Mouse (Mus musculus) erythroblast, embryonic 14.5 days (primary cell): ENCODE measurements around the gene Shisa6.

Experiments used
- GATA1 ChIP-seq: IDR thresholded peaks from 2 replicates; pipeline ENCODE4 v1.6.1; 2012; ENCODE audit warnings: low read length, inconsistent platforms, mixed read lengths
- TAL1 ChIP-seq: IDR thresholded peaks from 3 replicates; pipeline ENCODE4 v1.6.1; 2012; ENCODE audit warnings: low read length, inconsistent platforms, mixed read lengths

- no peak for TF ChIP-seq TAL1
- no peak for TF ChIP-seq GATA1
Measured at GRCm38 (mm10) chr11:66535866-66536265, 10.1 kb upstream of the Shisa6 start.
